Mouse (Mus musculus) MEL (cell line): ENCODE results near the gene Mbd3. TPM values are rescaled to one million over a fixed set of nuclear protein-coding genes. Genes with fewer than 3 reads are reported as not detected.

Experiments
- DNase-seq: peaks from one replicate; pipeline ENCODE4 v3.0.0; 2011; ENCODE audit warnings: low read depth, low spot score
- H3K27ac ChIP-seq: 2 replicates; pipeline ENCODE4 v1.5.1; 2012; ENCODE audit warnings: low read depth, mild to moderate bottlenecking, control low read depth, low read length, moderate library complexity; ENCODE audit not compliant: control insufficient read depth
- H3K27me3 ChIP-seq, 2 experiments: fragments of 150-350 bp in 1 of 2; sonication (generic) in 1 of 2; 2 replicates each; pipeline ENCODE4 v1.6.1; 2012; ENCODE audit warnings: low read length in 2 of 2, mild to moderate bottlenecking in 2 of 2, improper control_type of control experiment in 1 of 2, moderate library complexity in 1 of 2; ENCODE audit not compliant: insufficient read depth in 2 of 2, control insufficient read depth in 1 of 2
- H3K36me3 ChIP-seq, 2 experiments: 2 replicates each; pipeline ENCODE4 v1.6.1; 2012 to 2014; ENCODE audit warnings: low read length in 2 of 2, improper control_type of control experiment in 1 of 2, inconsistent platforms in 1 of 2, mild to moderate bottlenecking in 1 of 2; ENCODE audit not compliant: insufficient read depth in 2 of 2, control insufficient read depth in 1 of 2
- H3K4me1 ChIP-seq, 2 experiments: fragments of 150-350 bp in 1 of 2; sonication (generic) in 1 of 2; 2 replicates each; pipeline ENCODE4 v1.6.1; 2012; ENCODE audit warnings: low read length in 2 of 2, improper control_type of control experiment in 1 of 2, mild to moderate bottlenecking in 1 of 2; ENCODE audit not compliant: insufficient read depth in 2 of 2, control insufficient read depth in 1 of 2
- H3K4me3 ChIP-seq, 2 experiments: fragments of 150-350 bp in 1 of 2; sonication (generic) in 1 of 2; 2 replicates each; pipeline ENCODE4 v1.5.1; 2012; ENCODE audit warnings: low read depth in 2 of 2, low read length in 2 of 2, mild to moderate bottlenecking in 2 of 2, moderate library complexity in 2 of 2, control low read depth in 1 of 2, improper control_type of control experiment in 1 of 2; ENCODE audit not compliant: control insufficient read depth in 1 of 2, insufficient read depth in 1 of 2
- H3K79me2 ChIP-seq: 2 replicates; pipeline ENCODE4 v1.6.1; 2012; ENCODE audit warnings: mild to moderate bottlenecking, low read length, moderate library complexity; ENCODE audit not compliant: control insufficient read depth, poor library complexity, insufficient read depth
- H3K9ac ChIP-seq: 2 replicates; pipeline ENCODE4 v1.6.1; 2012; ENCODE audit warnings: low read depth, mild to moderate bottlenecking, control low read depth, low read length, moderate library complexity; ENCODE audit not compliant: control insufficient read depth, poor library complexity, severe bottlenecking
- H3K9me3 ChIP-seq: fragments of 150-350 bp; sonication (generic); replicated peaks from 2 replicates; pipeline ENCODE4 v1.6.1; 2012; ENCODE audit warnings: mild to moderate bottlenecking, low read length, improper control_type of control experiment, moderate library complexity; ENCODE audit not compliant: insufficient read depth
- BHLHE40 ChIP-seq: IDR thresholded peaks from 2 replicates; pipeline ENCODE4 v1.6.1; 2012; ENCODE audit warnings: low read depth, mild to moderate bottlenecking, inconsistent platforms, low read length, improper control_type of control experiment, borderline replicate concordance
- CHD1 ChIP-seq: IDR thresholded peaks from 2 replicates; pipeline ENCODE4 v1.6.1; 2012; ENCODE audit warnings: low read depth, mild to moderate bottlenecking, inconsistent platforms, low read length, improper control_type of control experiment
- CTCF ChIP-seq, 3 experiments: IDR thresholded peaks in 2 of 3; conservative IDR thresholded peaks in 1 of 3; 2 replicates each; pipeline ENCODE4 v1.5.1; 2011 to 2012; ENCODE audit warnings: low read length in 3 of 3, low read depth in 2 of 3, mild to moderate bottlenecking in 2 of 3, improper control_type of control experiment in 1 of 3, inconsistent platforms in 1 of 3, mixed read lengths in 1 of 3, moderate library complexity in 1 of 3; ENCODE audit not compliant: control insufficient read depth in 1 of 3, insufficient read depth in 1 of 3, poor library complexity in 1 of 3, severe bottlenecking in 1 of 3
- E2F4 ChIP-seq: IDR thresholded peaks from 2 replicates; pipeline ENCODE4 v1.6.1; 2011; ENCODE audit warnings: low read depth, low read length, improper control_type of control experiment, borderline replicate concordance
- ELF1 ChIP-seq: IDR thresholded peaks from 2 replicates; pipeline ENCODE4 v1.6.1; 2014; ENCODE audit warnings: low read depth, mild to moderate bottlenecking, inconsistent platforms, low read length, improper control_type of control experiment, moderate library complexity
- EP300 ChIP-seq, 2 experiments: IDR thresholded peaks; 2 replicates each; pipeline ENCODE4 v1.6.1; 2011; ENCODE audit warnings: improper control_type of control experiment in 2 of 2, low read length in 2 of 2, low read depth in 1 of 2, mild to moderate bottlenecking in 1 of 2
- ETS1 ChIP-seq: IDR thresholded peaks from 2 replicates; pipeline ENCODE4 v1.6.1; 2012; ENCODE audit warnings: low read depth, mild to moderate bottlenecking, inconsistent platforms, low read length, improper control_type of control experiment, moderate library complexity
- GATA1 ChIP-seq: IDR thresholded peaks from 2 replicates; pipeline ENCODE4 v1.6.1; 2011; ENCODE audit warnings: low read depth, low read length, improper control_type of control experiment
- HCFC1 ChIP-seq: IDR thresholded peaks from 2 replicates; pipeline ENCODE4 v1.6.1; 2012; ENCODE audit warnings: low read depth, mild to moderate bottlenecking, inconsistent platforms, low read length, improper control_type of control experiment, moderate library complexity
- JUND ChIP-seq: IDR thresholded peaks from 2 replicates; pipeline ENCODE4 v1.6.1; 2011; ENCODE audit warnings: low read depth, mild to moderate bottlenecking, improper control_type of control experiment, low read length
- KAT2A ChIP-seq: conservative IDR thresholded peaks from 2 replicates; pipeline ENCODE4 v1.6.1; 2012; ENCODE audit warnings: low read depth, low read length, improper control_type of control experiment, inconsistent platforms
- MAFK ChIP-seq: IDR thresholded peaks from 2 replicates; pipeline ENCODE4 v1.6.1; 2011; ENCODE audit warnings: low read depth, mild to moderate bottlenecking, low read length, improper control_type of control experiment, borderline replicate concordance
- MAX ChIP-seq: IDR thresholded peaks from 2 replicates; pipeline ENCODE4 v1.6.1; 2011; ENCODE audit warnings: low read length, improper control_type of control experiment
- MAZ ChIP-seq: IDR thresholded peaks from 2 replicates; pipeline ENCODE4 v1.6.1; 2012; ENCODE audit warnings: low read depth, mild to moderate bottlenecking, inconsistent platforms, low read length, improper control_type of control experiment
- MEF2A ChIP-seq: IDR thresholded peaks from 2 replicates; pipeline ENCODE4 v1.6.1; 2014; ENCODE audit warnings: low read depth, mild to moderate bottlenecking, inconsistent platforms, low read length, improper control_type of control experiment; ENCODE audit not compliant: poor library complexity, insufficient replicate concordance, severe bottlenecking; ENCODE audit errors: extremely low read depth
- MXI1 ChIP-seq: IDR thresholded peaks from 2 replicates; pipeline ENCODE4 v1.6.1; 2011; ENCODE audit warnings: mild to moderate bottlenecking, low read depth, low read length, improper control_type of control experiment
- MYB ChIP-seq: IDR thresholded peaks from 2 replicates; pipeline ENCODE4 v1.6.1; 2011; ENCODE audit warnings: mild to moderate bottlenecking, low read depth, low read length, improper control_type of control experiment
- MYC ChIP-seq: IDR thresholded peaks from 2 replicates; pipeline ENCODE4 v1.6.1; 2011; ENCODE audit warnings: low read depth, mild to moderate bottlenecking, low read length, improper control_type of control experiment, moderate library complexity
- NELFE ChIP-seq: IDR thresholded peaks from 2 replicates; pipeline ENCODE4 v1.6.1; 2011; ENCODE audit warnings: low read depth, low read length, improper control_type of control experiment
- NRF1 ChIP-seq: IDR thresholded peaks from 2 replicates; pipeline ENCODE4 v1.6.1; 2014; ENCODE audit warnings: low read depth, mild to moderate bottlenecking, inconsistent platforms, low read length, improper control_type of control experiment, moderate library complexity; ENCODE audit not compliant: poor library complexity, insufficient read depth, severe bottlenecking
- POLR2A ChIP-seq, 2 experiments: IDR thresholded peaks; 2 replicates each; pipeline ENCODE4 v1.6.1; 2011 to 2012; ENCODE audit warnings: low read length in 2 of 2, mild to moderate bottlenecking in 2 of 2, control low read depth in 1 of 2, improper control_type of control experiment in 1 of 2, low read depth in 1 of 2, moderate library complexity in 1 of 2; ENCODE audit not compliant: control insufficient read depth in 1 of 2, insufficient read depth in 1 of 2, poor library complexity in 1 of 2
- POLR2AphosphoS2 ChIP-seq: IDR thresholded peaks from 2 replicates; pipeline ENCODE4 v1.6.1; 2011; ENCODE audit warnings: low read length, improper control_type of control experiment
- RAD21 ChIP-seq: IDR thresholded peaks from 2 replicates; pipeline ENCODE4 v1.6.1; 2011; ENCODE audit warnings: mild to moderate bottlenecking, low read depth, low read length, improper control_type of control experiment
- RCOR1 ChIP-seq: IDR thresholded peaks from 2 replicates; pipeline ENCODE4 v1.6.1; 2012; ENCODE audit warnings: low read depth, mild to moderate bottlenecking, inconsistent platforms, low read length, improper control_type of control experiment
- SIN3A ChIP-seq: IDR thresholded peaks from 2 replicates; pipeline ENCODE4 v1.6.1; 2012; ENCODE audit warnings: low read length, improper control_type of control experiment, inconsistent platforms
- SMC3 ChIP-seq: IDR thresholded peaks from 2 replicates; pipeline ENCODE4 v1.6.1; 2011; ENCODE audit warnings: low read depth, low read length, improper control_type of control experiment
- TAL1 ChIP-seq: IDR thresholded peaks from 2 replicates; pipeline ENCODE4 v1.6.1; 2012; ENCODE audit warnings: mild to moderate bottlenecking, inconsistent platforms, low read length, moderate library complexity, mixed read lengths
- TBP ChIP-seq: IDR thresholded peaks from 2 replicates; pipeline ENCODE4 v1.8.0; 2011; ENCODE audit warnings: low read depth, low read length, improper control_type of control experiment
- TCF12 ChIP-seq: IDR thresholded peaks from 2 replicates; pipeline ENCODE4 v1.6.1; 2014; ENCODE audit warnings: low read depth, mild to moderate bottlenecking, inconsistent platforms, low read length, improper control_type of control experiment, moderate library complexity
- UBTF ChIP-seq: IDR thresholded peaks from 2 replicates; pipeline ENCODE4 v1.6.1; 2012; ENCODE audit warnings: low read depth, mild to moderate bottlenecking, inconsistent platforms, low read length, improper control_type of control experiment, moderate library complexity, borderline replicate concordance; ENCODE audit not compliant: insufficient read depth
- USF1 ChIP-seq: IDR thresholded peaks from 2 replicates; pipeline ENCODE4 v1.6.1; 2014; ENCODE audit warnings: low read depth, mild to moderate bottlenecking, inconsistent platforms, low read length, improper control_type of control experiment, moderate library complexity
- USF2 ChIP-seq, 2 experiments: IDR thresholded peaks; 2 replicates each; pipeline ENCODE4 v1.6.1; 2011 to 2012; ENCODE audit warnings: improper control_type of control experiment in 2 of 2, low read length in 2 of 2, borderline replicate concordance in 1 of 2, inconsistent platforms in 1 of 2, low read depth in 1 of 2, mild to moderate bottlenecking in 1 of 2; ENCODE audit not compliant: insufficient read depth in 1 of 2
- ZC3H11A ChIP-seq: IDR thresholded peaks from 2 replicates; pipeline ENCODE4 v1.6.1; 2012; ENCODE audit warnings: low read depth, mild to moderate bottlenecking, inconsistent platforms, low read length, improper control_type of control experiment
- ZKSCAN1 ChIP-seq: IDR thresholded peaks from 2 replicates; pipeline ENCODE4 v1.6.1; 2012; ENCODE audit warnings: low read depth, mild to moderate bottlenecking, inconsistent platforms, low read length, improper control_type of control experiment, moderate library complexity
- ZMIZ1 ChIP-seq: IDR thresholded peaks from 2 replicates; pipeline ENCODE4 v1.6.1; 2012; ENCODE audit warnings: low read depth, mild to moderate bottlenecking, inconsistent platforms, low read length, improper control_type of control experiment, moderate library complexity
- polyA plus RNA-seq, 2 experiments: library from polyadenylated mRNA; stranded (reverse) in 1 of 2; unstranded in 1 of 2; fragments of >175 nt in 1 of 2; fragments of >200 nt in 1 of 2; gene quantifications; 2 replicates each; pipeline versions ENCODE4 v1.2.1 to v1.2.4; 2012; ENCODE audit warnings: low replicate concordance in 2 of 2, low read depth in 1 of 2; ENCODE audit not compliant: insufficient read length in 2 of 2, insufficient read depth in 1 of 2, missing spikeins in 1 of 2
- total RNA-seq: library from RNA; depleted of rRNA; stranded (reverse); fragments of 300-350 nt; gene quantifications from 2 replicates; pipeline ENCODE4 v1.2.3, GENCODE M21; 2012

Gene Mbd3
- total and polyA plus RNA-seq, 3 experiments, result 81.4 to 289 TPM; not detected in 1

GRCm38 (mm10) chr10:80421651-80422472 is 22.5 kb upstream of the Mbd3 start:
- Histone ChIP-seq H3K4me3 (no peak overlapping the region), H3K27ac (peak overlapping the region; percentile 93), H3K9me3 (no peaks in the 10 kb centered on the region), H3K79me2 (peaks cover 4% of the 10 kb centered on the region), H3K9ac (peak overlapping the region; percentile 47), H3K36me3 (peaks cover 14 to 43% of the 10 kb centered on the region in 2 experiments), H3K4me1 (peaks cover 23 to 56% of the 10 kb centered on the region in 2 experiments), H3K27me3 (no peaks in the 10 kb centered on the region)
- TF ChIP-seq BHLHE40 (no peak), MYC (peak; percentile 75), CTCF (IDR thresholded peaks at IDR 0.05 in 2 of 3, conservative IDR thresholded peaks at IDR 0.05 in 1 of 3; ENCODE audit: control insufficient read depth in 1 of 3, insufficient read depth in 1 of 3, low read depth in 2 of 3, low read length in 3 of 3, poor library complexity in 1 of 3, severe bottlenecking in 1 of 3) (no peak), MXI1 (peak; percentile 25; the same call in 1 of the 2 replicates), MYB (peak; percentile 90), TBP (peak; percentile 77), TCF12 (peak; percentile 85), POLR2A (IDR thresholded peaks at IDR 0.05; ENCODE audit: control insufficient read depth in 1 of 2, insufficient read depth in 1 of 2, low read depth in 1 of 2, low read length in 2 of 2, poor library complexity in 1 of 2) (peak in 1 of 2 experiments; percentile 71; a peak in 2 of 4 replicates), MAFK (no peak), HCFC1 (peak; percentile 42; the same call in 1 of the 2 replicates), ETS1 (peak; percentile 72; the same call in 1 of the 2 replicates), E2F4 (no peak), NELFE (peak; percentile 36; the same call in 1 of the 2 replicates), MAX (no peak), EP300 (IDR thresholded peaks at IDR 0.05; ENCODE audit: low read depth in 1 of 2, low read length in 2 of 2) (peak; percentile 87 to 97), RCOR1 (peak; percentile 68; the same call in 1 of the 2 replicates), CHD1 (no peak), ZC3H11A (no peak), MEF2A (no peak), MAZ (peak; percentile 69; the same call in 1 of the 2 replicates), SMC3 (0 out of 2 replicates have a peak, but pooled peaks have one; percentile 10), ZKSCAN1 (no peak), TAL1 (peak; percentile 87), GATA1 (peak; percentile 90), JUND (no peak), NRF1 (no peak), POLR2AphosphoS2 (no peak), ELF1 (no peak), SIN3A (peak; percentile 80), ZMIZ1 (no peak), UBTF (no peak), KAT2A (no peak), USF2 (IDR thresholded peaks at IDR 0.05; ENCODE audit: borderline replicate concordance in 1 of 2, insufficient read depth in 1 of 2, low read depth in 1 of 2, low read length in 2 of 2) (no peak), USF1 (no peak), RAD21 (no peak)
- DNase-seq, result peak; percentile 85
